Mouse (Mus musculus) hindbrain, postnatal 0 days (tissue): ENCODE measurements around the gene Cant1. TPM values are rescaled to one million over a fixed set of nuclear protein-coding genes. Genes with fewer than 3 reads are reported as not detected.
A peak's percentile ranks its signal among the peaks of the same experiment; 100 is the strongest.
"Not testable (repeated sequence)": the region's sequence is repeated elsewhere in the genome, so short reads cannot be mapped to it uniquely, and the experiment has no call there.

Source experiments
- ATAC-seq: fragments of 200-750 bp; cut with Nextera tagmentation; 2 replicates; pipeline ENCODE4 v1.8.0; 2017; ENCODE audit warnings: mild to moderate bottlenecking, moderate TSS enrichment, moderate library complexity
- DNase-seq: peaks from one replicate; pipeline ENCODE4 v3.0.0-alpha.2; 2015; ENCODE audit warnings: low spot score
- H3K27ac ChIP-seq: fragments of 300-500 bp; sonication (generic); 2 replicates; pipeline ENCODE4 v1.5.1; 2014; ENCODE audit warnings: mild to moderate bottlenecking
- H3K27me3 ChIP-seq: fragments of 300-500 bp; sonication (generic); 2 replicates; pipeline ENCODE4 v1.6.1; 2014; ENCODE audit warnings: low read length, mixed read lengths; ENCODE audit not compliant: insufficient read depth
- H3K36me3 ChIP-seq: fragments of 300-500 bp; sonication (generic); 2 replicates; pipeline ENCODE4 v1.6.1; 2014; ENCODE audit warnings: low read length, mixed read lengths; ENCODE audit not compliant: insufficient read depth
- H3K4me1 ChIP-seq: fragments of 300-500 bp; sonication (generic); 2 replicates; pipeline ENCODE4 v1.6.1; 2014; ENCODE audit warnings: antibody characterized with exemption, low read length, mixed read lengths; ENCODE audit not compliant: insufficient read depth
- H3K4me2 ChIP-seq: fragments of 300-500 bp; sonication (generic); 2 replicates; pipeline ENCODE4 v1.6.1; 2014; ENCODE audit warnings: low read depth, mild to moderate bottlenecking, low read length, moderate library complexity, mixed read lengths
- H3K4me3 ChIP-seq: fragments of 300-500 bp; sonication (generic); 2 replicates; pipeline ENCODE4 v1.5.1; 2014; ENCODE audit warnings: low read length
- H3K9ac ChIP-seq: fragments of 300-500 bp; sonication (generic); replicated peaks from 2 replicates; pipeline ENCODE4 v1.6.1; 2014; ENCODE audit warnings: mild to moderate bottlenecking, low read length, moderate library complexity, mixed read lengths
- H3K9me3 ChIP-seq: fragments of 300-500 bp; sonication (generic); 2 replicates; pipeline ENCODE4 v1.6.1; 2016; ENCODE audit warnings: low read length, mixed read lengths
- CTCF ChIP-seq: IDR thresholded peaks from 2 replicates; pipeline ENCODE4 v1.5.1; 2016; ENCODE audit warnings: antibody characterized with exemption, control low read depth, low read depth
- WGBS: fragments of 180-500 bp; shearing (Covaris S2); extraction: QIAGEN DNeasy Blood & Tissue Kit; methylation state at CpG from one replicate; pipeline ENCODE4 v1.1.7; 2014; 5-methylcytosine and 5-hydroxymethylcytosine counted together
- polyA plus RNA-seq: library from polyadenylated mRNA; unstranded; fragments of >200 nt; fragmentation: Nextera tagmentation; extraction: Ambion mirVana; gene quantifications from 2 replicates; pipeline ENCODE4 v1.2.1, GENCODE M21; 2015
- total RNA-seq: library from RNA; depleted of rRNA; stranded (reverse); fragments of >200 nt; gene quantifications from 2 replicates; pipeline ENCODE4 v1.2.3, GENCODE M21; 2014

Gene Cant1
- total and polyA plus RNA-seq, 2 experiments from 2014 or later: 25.8 to 47.9 TPM

DNA sequence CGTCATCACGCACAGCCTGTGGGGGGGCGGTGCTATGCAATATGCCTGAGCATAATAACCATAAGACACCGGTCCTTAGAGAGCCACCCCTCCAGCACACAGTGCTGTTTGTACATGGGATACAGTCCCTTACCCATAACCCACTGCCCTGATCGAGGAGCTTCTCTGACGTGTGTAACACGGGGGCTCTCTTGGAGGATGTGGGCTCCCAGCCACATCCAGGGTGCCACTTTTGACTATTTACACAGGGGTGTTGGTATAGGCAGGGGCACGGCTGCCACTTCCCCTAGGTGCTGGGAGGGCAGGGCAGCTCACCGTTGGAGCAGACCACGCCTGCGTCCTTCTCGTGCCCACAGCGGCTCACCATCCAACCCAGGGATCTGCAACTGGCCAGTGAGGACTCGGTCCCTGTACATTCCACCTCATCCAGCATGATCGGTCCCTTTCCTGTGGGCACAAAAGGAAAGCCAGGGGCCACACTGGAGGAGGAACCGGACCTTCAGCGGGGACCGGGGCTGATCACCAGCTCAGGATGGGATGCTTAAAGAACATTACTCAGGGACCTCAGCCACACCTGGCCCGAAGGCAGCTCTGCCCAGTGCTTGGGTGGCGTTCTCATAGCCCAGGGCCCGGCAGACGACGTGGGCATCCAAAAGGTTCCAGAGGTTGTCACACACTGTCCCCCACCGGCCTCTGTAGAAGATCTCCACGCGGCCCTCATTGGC, 20.9 kb downstream of the Cant1 start:
- H3K36me3 ChIP-seq: no peaks in the 10 kb centered on the region
- TF ChIP-seq CTCF: no peak
- H3K9ac ChIP-seq: no peak overlapping the region
- DNase-seq: no peak
- H3K9me3 ChIP-seq: no peaks in the 10 kb centered on the region
- no peak overlapping the region for H3K4me2 ChIP-seq
- no peak for ATAC-seq
- H3K4me3 ChIP-seq: no peak overlapping the region
- H3K27me3 ChIP-seq: no peaks in the 10 kb centered on the region
- no peak overlapping the region for H3K27ac ChIP-seq
- 92% methylated on average over 26 of the region's 26 CpGs for WGBS
- peaks cover 3% of the 10 kb centered on the region; the same call in 1 of the 2 replicates for H3K4me1 ChIP-seq

DNA sequence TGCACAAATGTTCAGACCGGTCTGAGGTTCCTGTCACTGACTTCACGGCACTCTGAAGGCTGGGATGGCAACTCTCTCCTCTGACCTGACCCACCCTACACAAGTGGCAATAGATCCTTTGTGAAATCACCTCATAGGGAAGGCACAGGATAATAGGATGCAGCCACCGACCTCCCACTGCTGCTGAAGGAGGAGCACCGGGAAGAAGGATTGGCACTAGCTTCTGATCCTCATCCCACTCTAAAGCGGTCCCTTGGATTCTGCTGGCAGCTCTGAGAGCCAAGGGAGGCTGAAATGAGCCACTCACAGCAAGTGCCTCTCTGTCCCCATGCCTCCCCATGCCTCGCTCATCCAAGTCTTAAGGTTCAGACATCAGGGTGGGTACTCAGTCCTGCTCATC, 24.3 kb downstream of the Cant1 start:
- no peaks in the 10 kb centered on the region for H3K4me1 ChIP-seq
- no peak overlapping the region for H3K27ac ChIP-seq
- H3K9me3 ChIP-seq: no peaks in the 10 kb centered on the region
- no peak for TF ChIP-seq CTCF
- no peak overlapping the region for H3K9ac ChIP-seq
- no peaks in the 10 kb centered on the region for H3K27me3 ChIP-seq
- no peak overlapping the region for H3K4me3 ChIP-seq
- no peaks in the 10 kb centered on the region for H3K36me3 ChIP-seq
- no peak overlapping the region for H3K4me2 ChIP-seq
- 38% methylated on average over 6 of the region's 6 CpGs for WGBS
- DNase-seq: no peak
- ATAC-seq: no peak

DNA sequence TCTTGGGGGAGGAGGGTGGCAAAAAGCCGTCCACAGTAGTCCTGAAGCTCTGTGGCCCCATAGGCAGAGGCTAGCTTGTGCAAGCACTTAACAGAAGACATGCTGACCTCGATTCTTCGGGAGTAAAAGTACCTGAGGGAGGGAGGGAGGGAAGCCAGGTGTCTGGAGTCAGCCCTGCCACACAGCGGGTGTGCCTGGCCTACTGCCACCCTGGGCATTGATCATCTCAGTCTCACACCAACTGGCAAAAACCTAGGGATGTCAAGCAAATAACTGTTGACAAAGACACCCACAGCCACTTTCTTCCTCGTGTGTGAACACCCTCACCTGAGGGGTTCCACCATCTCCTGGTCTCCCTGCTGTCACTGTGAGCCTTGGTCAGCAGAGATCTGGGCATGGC, 24.9 kb downstream of the Cant1 start:
- no peak overlapping the region for H3K4me3 ChIP-seq
- 71% methylated on average over 5 of the region's 5 CpGs for WGBS
- no peak overlapping the region for H3K27ac ChIP-seq
- no peak for TF ChIP-seq CTCF
- no peaks in the 10 kb centered on the region for H3K9me3 ChIP-seq
- no peak overlapping the region for H3K4me2 ChIP-seq
- no peak for ATAC-seq
- DNase-seq: no peak
- H3K36me3 ChIP-seq: no peaks in the 10 kb centered on the region
- no peaks in the 10 kb centered on the region for H3K27me3 ChIP-seq
- H3K4me1 ChIP-seq: no peaks in the 10 kb centered on the region
- no peak overlapping the region for H3K9ac ChIP-seq

DNA sequence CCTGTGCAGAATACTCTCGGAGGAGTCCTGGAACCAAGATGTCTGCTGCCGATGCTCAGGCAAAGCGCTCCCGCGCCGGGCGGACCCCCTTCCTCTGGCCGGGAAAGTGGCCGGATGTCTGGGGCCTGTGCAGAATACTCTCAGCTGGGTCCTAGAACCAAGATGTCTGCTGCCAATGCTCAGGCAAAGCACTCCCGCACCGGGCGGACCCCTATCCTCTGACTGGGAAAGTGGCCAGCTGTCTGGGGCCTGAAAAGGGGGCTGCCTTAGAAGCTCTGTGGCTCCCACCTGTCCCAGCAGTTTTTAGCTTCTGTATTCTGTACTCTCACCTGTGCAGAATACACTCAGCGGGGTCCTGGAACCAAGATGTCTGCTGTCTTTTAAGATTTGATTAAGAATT, 31.1 kb downstream of the Cant1 start:
- H3K27ac ChIP-seq, H3K9ac ChIP-seq, H3K4me3 ChIP-seq, ATAC-seq, H3K36me3 ChIP-seq, H3K4me2 ChIP-seq, H3K9me3 ChIP-seq, H3K4me1 ChIP-seq, DNase-seq, H3K27me3 ChIP-seq: not testable (repeated sequence)
- WGBS: 82% methylated on average over 13 of the region's 13 CpGs

- ATAC-seq (peak; percentile 85), DNase-seq (peak; percentile 91)
- H3K27me3 ChIP-seq: no peaks in the 10 kb centered on the region
- no peaks in the 10 kb centered on the region for H3K9me3 ChIP-seq
- H3K4me1 ChIP-seq: no peaks in the 10 kb centered on the region
- no peak overlapping the region for H3K9ac ChIP-seq
- H3K4me3 ChIP-seq: no peak overlapping the region
- no peak overlapping the region for H3K4me2 ChIP-seq
- no peaks in the 10 kb centered on the region for H3K36me3 ChIP-seq
- no peak overlapping the region for H3K27ac ChIP-seq
- WGBS: 39% methylated on average over 11 of the region's 11 CpGs
- TF ChIP-seq CTCF: peak; percentile 88
These were observed 39.5 kb downstream of the Cant1 start for GRCm38 (mm10) chr11:118379251-118380009.

DNA sequence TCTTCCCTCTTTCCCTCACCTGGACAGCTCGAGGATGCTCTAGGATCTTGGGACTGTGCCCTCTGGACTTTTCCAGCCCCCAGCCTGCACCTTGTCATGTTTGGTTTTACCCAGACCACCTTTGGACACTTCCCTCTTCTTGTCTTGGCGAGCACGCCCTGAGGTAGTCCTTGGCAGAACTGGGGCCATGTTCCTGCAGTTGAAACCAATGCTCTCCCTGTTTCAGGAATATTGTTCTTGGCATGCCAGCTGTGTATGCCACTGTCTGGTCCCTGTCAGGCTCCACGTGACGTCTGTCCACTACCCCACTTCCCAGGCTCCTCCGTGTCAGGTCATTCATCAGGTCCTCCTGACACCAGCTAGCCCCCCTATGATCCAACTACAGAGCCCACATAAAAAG, 40.2 kb downstream of the Cant1 start:
- WGBS: 73% methylated on average over 6 of the region's 6 CpGs
- Histone ChIP-seq H3K4me3 (no peak overlapping the region), H3K4me1 (no peaks in the 10 kb centered on the region)

GRCm38 (mm10) chr11:118376323-118376722, 42.6 kb downstream of the Cant1 start:
- not testable (repeated sequence) for H3K4me2 ChIP-seq, H3K27me3 ChIP-seq, ATAC-seq, H3K4me1 ChIP-seq, H3K4me3 ChIP-seq, H3K36me3 ChIP-seq, H3K27ac ChIP-seq, H3K9ac ChIP-seq, DNase-seq, H3K9me3 ChIP-seq

More for the DNA sequence above, 40.2 kb downstream of the Cant1 start:
- H3K9me3 ChIP-seq: no peaks in the 10 kb centered on the region
- H3K36me3 ChIP-seq: no peaks in the 10 kb centered on the region
- H3K9ac ChIP-seq: no peak overlapping the region
- no peak overlapping the region for H3K4me2 ChIP-seq
- no peaks in the 10 kb centered on the region for H3K27me3 ChIP-seq
- no peak for DNase-seq
- no peak overlapping the region for H3K27ac ChIP-seq
- ATAC-seq: no peak
- no peak for TF ChIP-seq CTCF
